Mouse (Mus musculus) fibroblast of lung, adult 2 months (primary cell): ENCODE measurements around the gene Msh4.
A peak's percentile ranks its signal among the peaks of the same experiment; 100 is the strongest.
"Not testable (repeated sequence)": the region's sequence is repeated elsewhere in the genome, so short reads cannot be mapped to it uniquely, and the experiment has no call there.

ENCODE experiments used
- DNase-seq: peaks from one replicate; pipeline ENCODE4 v3.0.0-alpha.2; 2011; ENCODE audit warnings: low read depth

Gene Msh4

DNA sequence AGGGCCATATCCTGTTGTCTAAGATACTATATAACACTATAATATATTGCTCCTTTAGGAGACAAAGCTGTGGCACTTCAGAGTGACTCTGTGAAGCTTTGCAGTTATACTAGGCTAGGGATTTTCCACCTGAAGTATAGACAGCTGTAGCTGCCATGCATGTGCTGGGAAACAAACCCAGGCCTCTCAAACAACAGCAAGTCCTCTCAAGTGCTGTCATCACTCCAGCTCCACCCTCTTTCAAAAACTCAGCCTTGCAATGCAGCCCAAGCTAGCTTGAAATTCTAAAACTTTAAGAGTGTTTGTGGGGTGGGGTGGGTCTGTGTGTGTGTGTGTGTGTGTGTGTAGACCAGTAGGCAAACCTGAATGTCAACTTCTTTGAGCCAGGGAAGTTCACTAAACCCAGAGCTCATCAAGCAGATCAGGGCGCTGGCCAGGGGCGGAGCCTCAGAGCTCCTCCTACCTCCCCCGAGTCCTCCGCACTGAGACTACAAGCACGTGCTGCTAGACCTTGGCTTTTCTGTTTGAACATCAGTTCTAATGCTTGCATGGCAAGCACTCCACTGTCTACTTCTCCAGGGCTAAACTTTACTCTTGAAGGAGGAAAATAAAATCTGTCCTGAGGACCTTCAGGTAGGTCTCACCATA lies 56.4 kb downstream of the Msh4 start:
- no peak for DNase-seq

DNA sequence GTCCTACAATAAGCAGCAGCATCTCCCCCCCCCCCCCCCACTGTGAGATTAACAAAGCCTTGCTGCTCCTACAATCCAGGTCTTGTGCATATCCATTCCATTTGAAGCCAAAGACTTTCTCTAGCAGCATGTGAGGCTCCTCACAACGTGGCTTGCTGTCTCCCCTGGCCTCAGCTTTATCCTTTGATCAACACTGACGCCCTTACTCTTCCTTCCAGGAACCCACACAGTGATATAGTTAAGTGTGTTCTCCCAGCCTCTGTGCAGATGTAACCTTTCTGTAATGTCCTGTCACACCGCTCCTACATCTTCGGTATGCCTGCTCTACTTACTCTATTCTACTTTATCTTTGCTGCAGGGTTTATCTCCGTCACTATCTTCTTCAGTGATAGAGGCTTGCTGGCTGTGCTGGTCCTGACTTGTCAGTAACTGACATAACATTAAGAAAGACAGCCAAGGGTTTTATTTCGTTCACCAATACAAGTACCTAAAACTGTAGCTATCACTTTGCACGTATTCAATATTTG lies 58.7 kb downstream of the Msh4 start:
- DNase-seq, result no peak

DNA sequence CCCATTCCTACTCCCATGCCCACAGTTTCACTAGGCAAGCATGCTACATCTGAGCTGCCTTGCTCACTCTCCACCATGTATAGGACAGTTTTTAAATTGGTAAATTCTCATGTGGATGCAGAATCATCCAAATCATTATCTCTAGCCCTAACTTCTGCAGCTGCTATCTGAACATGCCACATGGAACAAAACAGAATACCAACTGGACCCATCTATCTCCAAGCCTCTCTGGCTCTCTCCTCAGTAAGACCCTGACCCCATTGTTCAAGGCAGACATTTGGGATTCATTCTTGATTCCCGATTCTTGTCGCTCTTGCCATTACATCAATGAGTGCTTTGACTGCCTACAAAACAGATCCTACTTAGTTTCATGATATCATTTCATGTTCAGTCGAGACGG lies 59.8 kb downstream of the Msh4 start:
- no peak for DNase-seq

DNA sequence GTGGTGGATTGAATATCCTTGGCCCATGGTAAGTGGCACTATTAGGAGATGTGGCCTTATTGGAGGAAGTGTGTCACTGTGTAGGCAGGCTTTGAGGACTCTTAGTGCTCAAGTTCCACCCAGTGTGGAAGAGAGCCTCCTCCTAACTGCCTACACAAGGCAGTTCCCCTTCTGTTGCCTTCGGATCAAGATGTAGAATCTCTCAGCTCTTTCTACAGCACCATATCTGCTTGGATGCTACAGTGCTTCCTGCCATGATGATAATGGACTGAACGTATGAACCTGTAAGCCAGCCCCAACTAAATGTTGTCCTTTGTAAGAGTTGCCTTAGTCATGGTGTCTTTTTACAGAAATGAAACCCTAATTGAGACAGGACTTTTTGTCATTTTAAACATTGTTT lies 60.4 kb downstream of the Msh4 start:
- DNase-seq, result no peak

DNA sequence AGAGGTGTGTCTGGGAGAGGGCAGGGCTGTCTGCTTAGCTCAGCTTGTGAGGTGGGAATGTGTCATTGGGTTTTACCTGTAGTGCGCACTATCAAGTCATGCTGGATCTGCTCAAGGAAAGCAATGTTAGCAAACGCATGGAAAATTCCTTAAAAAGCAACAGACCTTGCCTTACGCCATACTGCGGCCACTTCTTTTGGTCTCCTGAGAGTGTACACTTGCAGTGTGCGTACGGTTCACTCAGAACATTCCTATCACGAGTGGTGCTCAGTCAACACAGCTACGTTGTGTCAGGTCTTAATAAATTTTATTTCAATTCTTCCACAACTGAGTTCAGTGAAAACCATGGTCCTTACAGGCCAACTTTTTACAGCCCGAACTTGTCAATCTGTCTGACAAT lies 61.2 kb downstream of the Msh4 start:
- no peak for DNase-seq

DNA sequence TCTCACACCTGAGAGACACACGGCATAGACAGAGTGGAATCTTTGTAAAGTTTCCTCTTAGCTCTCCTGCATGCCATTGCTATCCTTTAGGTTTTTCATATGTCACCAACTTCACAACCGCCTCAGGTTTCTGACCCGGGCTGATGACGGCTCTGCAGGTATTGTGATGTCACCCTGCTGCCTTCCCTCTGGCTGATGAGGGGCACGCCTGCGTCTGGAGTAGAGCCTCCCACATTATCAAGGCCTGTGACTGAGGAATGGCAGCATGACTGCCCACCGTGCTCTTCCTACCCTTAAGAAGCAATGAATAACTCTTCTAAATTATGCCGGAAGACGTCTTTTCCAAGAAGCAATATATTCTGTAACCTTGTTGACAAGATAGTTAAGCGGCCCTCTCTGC lies 61.9 kb downstream of the Msh4 start, which contains the start of gene Asb17:
TSS of gene Asb17 (plus strand) at position 180 of the 400 bp plus-strand sequence.
- no peak for DNase-seq

DNA sequence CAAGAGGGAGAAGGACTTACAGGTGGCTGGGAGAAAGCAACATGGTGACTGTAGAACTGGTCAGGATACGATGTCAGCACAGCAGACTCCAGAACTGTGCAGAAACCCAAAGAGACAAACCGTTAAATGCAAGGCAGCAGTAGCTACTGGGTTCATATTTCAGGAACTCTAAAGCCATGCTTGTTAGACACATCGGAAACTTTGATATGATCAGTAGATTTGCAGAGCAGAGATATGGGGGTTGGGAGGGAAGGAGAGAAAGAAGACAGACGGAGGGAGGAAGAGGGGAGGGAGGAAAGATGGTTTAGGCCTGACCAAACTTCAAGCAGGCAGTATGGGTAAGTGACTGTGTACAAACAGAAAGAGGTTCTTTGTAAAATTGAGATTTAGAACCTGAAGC lies 68.3 kb downstream of the Msh4 start:
- DNase-seq, result no peak

DNA sequence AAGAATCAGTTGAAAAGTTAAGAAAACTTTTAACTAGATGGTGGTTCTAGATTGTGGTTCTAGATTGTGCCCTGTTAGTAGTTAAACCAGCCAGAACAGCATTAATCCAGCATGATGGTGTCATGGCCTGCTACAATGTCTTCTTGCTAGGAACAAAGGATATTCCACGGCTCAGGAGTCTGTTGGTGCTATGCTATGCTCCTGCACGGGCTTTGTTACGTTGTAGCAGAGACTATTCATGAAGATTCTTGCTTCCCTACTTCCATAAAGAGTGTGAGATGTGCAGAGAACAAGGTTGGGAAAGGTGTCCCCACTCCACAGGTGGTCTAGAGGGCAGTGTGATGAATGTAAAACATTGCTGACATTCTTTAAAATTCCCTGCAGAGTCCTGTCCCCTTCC lies 69.6 kb downstream of the Msh4 start:
- no peak for DNase-seq

DNA sequence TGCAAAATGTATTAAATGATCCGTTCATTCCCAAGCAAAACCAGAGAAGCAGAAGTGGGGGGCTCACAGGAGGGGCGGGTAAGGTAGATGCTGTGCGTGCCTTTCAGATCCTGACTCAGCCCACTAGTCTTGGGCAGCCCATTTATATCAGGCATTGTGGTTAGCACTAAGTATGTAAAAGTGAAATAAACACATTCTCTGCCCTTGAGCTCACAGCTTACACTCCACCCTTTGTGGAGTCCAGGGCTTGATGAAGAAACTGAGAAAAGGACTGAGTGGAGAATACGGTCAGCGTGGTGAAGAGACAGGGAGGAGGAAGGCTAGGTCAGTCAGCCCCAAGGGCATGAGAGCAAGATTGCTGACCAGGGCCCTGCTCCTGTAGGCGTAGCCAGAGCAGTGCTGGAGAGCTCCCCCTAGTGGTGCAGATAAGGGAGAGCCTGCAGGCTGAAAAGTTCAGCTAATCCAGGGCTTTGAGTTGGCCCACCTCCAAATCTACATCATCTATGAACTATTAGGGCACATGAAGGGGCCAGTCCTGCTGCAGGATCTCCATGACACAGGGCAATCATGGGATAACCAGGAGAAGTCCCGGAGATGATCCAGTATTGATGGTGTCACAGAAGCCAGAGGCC lies 70.4 kb downstream of the Msh4 start:
- DNase-seq, result peak; percentile 27

DNA sequence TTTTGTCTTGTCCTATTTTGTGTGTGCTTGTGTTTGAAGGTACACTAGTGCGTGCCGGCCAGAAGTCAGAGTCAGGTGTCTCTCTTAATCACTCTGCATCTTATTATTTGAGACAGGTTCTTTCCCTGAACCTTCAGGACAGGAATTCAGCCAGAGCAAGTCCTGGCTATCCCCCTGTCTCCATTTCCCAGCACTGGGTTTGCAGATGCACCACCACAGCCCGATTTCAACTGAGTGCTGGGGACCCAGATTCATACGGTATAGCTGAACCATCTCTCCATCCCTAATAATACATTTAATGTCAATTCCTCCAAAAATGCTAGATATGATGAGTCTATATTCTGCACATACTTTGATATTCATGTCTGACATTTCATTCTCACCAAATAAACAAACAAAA lies 71.9 kb downstream of the Msh4 start:
- no peak for DNase-seq

DNA sequence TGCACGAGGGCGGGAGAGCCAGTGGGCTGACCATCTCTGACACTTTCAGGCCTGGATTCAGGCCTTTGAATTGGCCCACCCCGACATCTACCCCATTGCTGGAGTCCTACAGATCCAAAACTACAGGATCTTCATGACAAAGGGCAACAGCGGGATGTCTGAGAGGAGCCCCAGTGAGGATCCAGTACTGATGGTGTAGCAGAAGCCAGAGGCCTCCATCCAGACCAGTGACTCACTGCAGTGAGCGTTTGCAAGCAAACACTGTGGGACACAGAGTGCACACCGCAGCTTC lies 73.3 kb downstream of the Msh4 start:
- DNase-seq, result no peak

DNA sequence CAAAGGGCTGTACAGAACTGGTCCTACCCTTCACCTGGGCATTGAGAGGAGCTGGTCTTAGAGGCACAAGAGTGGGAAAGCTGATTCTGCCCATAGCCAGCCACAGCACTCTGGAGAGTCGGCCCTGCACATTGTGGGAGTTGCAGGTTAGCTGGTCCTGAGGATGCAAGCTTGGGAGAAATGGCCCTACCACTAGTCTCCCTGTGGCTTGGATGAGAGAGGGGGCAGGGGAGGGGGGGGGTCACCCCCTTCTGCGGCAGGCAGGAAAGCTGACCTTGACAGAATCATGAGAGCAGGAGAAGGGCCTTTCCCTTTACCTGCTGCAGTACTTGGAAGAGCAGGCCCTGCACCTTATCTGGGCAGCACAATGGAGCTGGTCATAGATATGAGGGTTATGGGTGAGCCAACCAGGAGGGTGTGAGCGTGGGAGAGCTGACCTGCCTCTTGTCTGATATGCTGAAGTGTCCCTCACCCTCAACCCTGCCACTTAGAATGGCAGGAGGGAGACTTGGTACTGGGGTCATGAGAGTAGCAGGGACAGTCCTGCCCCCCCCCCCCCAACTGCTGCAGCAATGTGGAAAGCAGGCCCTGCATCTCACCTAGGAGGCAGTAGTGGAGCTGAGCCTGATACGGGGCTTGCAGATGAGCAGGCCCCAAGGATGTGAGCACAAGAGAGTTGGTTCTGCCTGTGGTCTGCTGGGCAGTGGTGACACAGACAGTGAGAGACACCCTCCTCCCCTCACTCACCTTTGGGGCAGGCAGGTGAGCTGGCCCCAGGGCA lies 73.9 kb downstream of the Msh4 start:
- DNase-seq, result no peak

DNA sequence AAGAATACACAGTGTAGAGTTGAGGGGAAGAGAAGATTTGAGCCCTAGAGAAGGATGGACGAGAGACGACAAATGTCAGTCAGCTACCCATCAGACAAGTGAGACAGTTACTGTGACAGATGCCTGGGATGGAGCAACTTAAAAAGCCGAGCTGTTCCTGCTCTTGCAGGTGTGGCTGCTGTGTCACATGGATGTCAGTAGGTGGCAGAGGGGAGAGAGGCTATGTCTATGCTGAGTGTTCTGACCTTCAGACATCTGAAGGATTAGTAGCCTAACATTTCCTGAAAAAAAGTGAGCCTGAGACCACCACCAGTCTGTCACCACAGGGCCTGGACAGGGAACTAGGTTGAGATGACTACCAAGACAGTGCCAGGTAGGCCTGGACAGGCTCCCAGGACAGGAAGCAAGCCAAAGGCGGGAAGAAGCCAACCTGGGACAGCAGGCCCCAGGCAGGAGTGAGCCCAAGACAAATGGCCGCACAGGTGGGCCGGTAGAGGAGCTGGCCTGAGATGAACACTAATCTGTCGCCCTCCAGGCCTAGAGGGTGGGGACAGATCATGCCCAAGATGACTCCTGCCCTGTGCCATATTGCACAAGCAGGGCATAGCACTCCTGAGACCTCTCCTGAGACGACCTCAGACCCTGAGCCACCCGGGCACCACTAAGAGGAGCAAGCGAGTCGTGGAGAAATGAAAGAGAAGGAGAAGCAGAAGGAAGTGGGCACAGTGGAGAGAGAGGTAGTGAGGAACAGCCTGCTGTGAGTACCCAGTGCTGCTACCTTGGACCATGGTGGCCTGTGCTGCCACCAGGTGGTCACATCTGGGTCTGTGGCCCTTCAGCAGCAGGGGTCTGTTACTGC lies 74.7 kb downstream of the Msh4 start:
- no peak for DNase-seq

DNA sequence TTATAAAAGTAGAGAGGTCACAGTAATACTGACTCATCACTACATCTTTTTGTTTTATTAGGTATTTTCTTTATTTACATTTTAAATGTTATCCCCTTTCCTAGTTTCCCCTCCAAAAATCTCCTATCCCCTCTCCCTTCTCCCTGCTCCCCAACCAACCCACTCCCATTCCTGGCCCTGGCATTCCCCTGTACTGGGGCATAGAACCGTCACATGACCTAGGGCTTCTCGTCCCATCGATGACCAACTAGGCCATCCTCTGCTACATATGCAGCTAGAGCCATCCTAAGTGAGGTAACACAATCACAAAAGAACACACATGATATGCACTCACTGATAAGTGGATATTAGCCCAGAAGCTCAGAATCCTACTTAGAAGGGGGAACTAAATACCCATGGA lies 76.2 kb downstream of the Msh4 start:
- DNase-seq, result not testable (repeated sequence)

DNA sequence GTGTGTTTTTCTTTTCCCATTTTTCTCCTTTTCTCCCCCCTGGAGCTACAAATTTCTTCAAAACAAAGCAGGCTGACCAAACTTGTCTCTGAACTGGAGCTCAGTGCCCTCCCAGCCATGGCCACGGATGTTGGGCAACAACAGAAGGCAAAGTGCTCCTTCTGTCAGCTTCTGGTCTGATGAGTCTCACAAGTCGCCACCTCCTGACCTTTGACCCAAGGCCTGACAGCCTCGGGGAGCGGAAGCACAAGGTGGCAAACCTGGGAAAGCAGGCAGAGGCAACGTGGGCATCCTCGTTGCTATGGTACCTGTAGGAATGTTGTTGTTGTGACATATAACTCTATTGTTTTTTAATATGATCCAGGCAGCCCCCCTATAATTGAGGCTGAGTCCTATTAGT lies 79.3 kb downstream of the Msh4 start:
- DNase-seq, result no peak

DNA sequence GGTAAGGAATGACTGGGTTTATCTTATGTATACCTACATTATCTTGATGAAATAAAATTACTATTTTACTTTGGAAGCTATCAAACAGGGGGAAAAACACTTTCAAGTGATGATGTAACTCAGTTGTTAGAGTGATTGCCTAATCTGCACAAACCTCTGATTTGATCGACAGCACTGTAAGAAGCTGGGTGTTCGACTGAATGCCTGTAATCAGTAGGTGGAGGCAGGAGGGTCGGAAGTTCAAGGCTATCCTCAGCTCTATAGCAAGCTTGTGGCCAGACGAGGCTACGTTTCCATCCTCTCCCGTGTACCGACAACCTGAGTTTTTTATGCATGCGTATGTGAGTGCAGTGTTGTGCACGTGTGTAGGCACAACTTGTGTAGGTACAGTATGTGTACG lies 80.7 kb downstream of the Msh4 start:
- DNase-seq, result no peak

DNA sequence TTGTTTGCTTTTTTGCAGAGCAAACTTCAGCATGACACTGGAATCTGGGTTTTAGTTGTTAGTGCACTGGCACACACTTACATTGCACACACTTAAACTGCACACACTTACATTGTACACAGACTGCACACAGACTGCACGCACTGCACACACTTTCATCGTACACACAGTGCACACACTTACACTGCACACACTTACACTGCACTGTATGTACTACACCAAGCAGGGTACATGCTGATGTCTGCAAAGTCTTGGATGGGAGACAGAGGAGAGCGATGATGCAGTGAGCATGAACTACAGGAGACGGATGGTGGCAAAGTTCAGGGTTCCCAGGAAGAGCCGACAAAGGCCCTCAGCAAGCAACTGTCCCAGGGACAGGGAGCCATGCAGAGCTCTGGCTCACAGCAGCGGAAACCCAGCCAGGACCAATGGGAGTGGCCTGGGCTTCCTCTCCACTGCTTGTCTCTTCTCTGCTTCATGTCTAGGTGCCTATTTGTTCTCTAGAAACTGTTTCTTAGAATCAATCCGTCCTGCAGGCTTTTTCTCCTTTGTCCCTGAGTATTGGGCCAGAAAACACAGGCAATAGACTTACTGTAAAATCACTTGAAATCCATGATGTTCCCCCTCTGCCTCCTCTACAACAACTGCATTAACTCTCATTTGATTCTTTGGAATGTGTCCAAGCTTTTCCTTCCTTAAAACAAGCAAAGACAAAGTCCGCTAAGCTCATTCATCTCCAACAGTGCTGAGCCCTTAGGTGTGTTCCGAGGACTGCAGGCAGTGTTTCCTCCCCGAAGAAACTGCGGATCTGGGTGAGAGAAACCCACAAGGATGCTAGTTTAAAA lies 82.0 kb downstream of the Msh4 start:
- DNase-seq, result no peak

DNA sequence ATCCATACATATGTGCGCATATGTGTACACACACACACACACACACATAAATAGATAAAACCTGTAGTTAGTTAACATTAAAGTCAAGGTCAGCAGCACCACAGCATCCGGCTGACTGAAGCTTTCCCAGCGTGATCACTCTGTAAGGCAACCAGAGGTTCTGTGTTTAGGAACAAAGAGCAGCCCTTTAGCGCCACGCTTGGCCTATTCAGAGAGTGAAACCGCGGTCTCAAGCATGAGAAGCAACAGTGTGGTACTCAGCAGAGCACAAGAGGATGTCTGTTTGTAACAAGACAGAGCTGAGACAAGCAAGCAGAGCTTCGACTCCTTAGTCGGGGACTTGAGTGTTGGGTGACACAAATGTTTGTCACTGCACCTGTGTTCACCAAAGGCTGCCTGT lies 86.5 kb downstream of the Msh4 start:
- no peak for DNase-seq

DNA sequence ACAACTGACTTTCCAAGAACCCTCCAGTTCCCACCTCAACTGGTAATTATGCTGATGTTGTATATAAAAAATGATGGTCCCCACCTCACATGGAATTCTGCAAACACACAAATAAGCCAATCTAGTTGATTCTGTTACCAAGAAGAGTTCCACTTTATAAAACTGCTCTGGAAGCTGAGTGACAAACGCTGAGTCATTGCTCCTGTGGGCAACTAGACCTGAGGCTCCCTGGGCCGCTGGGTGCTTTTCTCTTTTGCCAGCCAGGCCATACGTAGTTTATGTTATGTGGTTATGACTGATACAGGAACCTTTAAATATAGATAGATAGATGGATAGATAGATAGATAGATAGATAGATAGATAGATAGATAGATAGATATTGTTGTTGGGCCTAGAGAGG lies 87.2 kb downstream of the Msh4 start:
- no peak for DNase-seq

DNA sequence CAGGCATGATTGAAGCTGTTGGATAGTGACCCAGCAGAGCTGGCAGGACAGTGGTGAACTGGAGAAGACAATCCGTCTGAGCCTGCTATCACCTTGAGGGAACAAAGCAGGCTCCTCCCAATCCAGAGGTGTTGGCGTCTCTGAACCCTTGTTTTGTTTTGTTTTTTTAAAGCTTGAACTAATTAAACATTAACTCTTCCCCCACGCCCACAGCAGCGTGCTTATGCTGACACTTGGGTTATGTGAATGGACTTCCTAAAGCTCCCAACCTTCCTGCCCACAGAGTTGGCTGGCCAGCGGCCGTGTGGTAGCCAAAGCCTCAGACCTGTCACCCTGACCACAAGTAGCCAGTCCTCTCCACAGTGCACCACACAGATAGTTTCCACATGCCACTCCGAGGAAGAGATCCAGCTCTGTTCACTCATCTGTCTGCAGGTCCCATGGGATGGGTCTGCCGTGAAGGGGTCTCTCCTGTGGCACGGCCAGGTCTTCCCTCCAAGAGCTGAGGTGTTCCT lies 88.5 kb downstream of the Msh4 start:
- DNase-seq, result no peak

DNA sequence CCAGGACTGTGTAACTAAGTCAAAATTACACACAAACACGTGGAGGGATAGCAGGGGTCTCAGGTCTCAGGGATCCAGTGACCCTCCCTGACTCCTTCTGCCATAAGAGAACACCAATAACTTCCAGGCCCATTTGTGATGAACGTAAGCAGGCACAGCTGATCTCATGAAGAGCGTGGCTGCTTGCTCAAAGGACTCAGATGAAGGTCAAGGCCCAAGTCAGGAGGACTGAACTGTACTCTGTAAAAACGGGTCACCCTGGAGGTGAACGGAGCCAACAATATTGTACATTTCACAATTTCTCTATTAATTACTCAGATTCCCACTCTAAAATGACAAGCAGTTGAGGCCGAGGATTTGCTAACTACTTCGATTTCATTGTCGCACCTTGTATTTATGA lies 91.9 kb downstream of the Msh4 start:
- no peak for DNase-seq
